Mouse (Mus musculus) duodenum, adult 2 months (tissue): ENCODE data around the gene Vps29. TPM values are rescaled to one million over a fixed set of nuclear protein-coding genes. Genes with fewer than 3 reads are reported as not detected.

ENCODE experiments used
- polyA plus RNA-seq: library from polyadenylated mRNA; depleted of rRNA; stranded (reverse); fragments of >200 nt; gene quantifications from 2 replicates; pipeline ENCODE4 v1.2.3, GENCODE M21; 2012; ENCODE audit warnings: low replicate concordance; rRNA removed

Gene Vps29
- 10.9 and 15.5 TPM in 2 replicates for polyA plus RNA-seq

GRCm38 (mm10) chr5:122353807-122354491, at the start of gene Vps29, which contains the start of gene Rad9b:
Gene Vps29 (plus strand): TSS chr5:122354369.
Gene Rad9b (minus strand): TSS chr5:122354233.

GRCm38 (mm10) chr5:122371591-122372191, 17.5 kb downstream of the Vps29 start, which contains the start of gene Gpn3:
Gene Gpn3 (plus strand): TSS chr5:122371876.

GRCm38 (mm10) chr5:122372192-122372769, 18.1 kb downstream of the Vps29 start, which contains the start of gene Fam216a:
Gene Fam216a (minus strand): TSS chr5:122372364.

DNA sequence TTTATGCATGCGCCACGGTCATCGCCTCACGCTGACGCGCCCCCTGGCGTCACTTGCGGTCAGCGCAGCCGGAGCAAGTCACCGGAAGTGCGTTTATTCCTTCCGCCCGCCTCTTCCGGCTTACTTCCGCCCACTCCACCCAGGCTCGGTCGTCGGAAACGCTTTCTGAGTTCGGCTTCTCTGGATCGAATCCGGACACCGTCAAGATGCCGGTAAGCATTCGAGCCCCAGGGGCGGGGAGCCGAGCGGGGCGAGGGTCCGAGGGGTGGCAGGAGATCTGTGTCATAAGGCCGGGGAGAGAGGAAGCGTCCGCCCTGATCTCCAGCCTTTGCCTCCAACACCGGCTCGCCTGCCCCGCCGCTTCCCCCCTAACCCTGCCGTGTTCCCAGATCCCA, 37.6 kb downstream of the Vps29 start, which contains the start of gene Arpc3:
Gene Arpc3, plus strand, starts transcription at position 93 of the 395 bp plus-strand sequence.

Other genes starting within 250 kb of the Vps29 start
- 0.08 TPM in 1 of 2 replicates, not detected in the other for gene Ccdc63, start 213.5 kb upstream of the Vps29 start, polyA plus RNA-seq
- gene Ppp1cc, start 196.1 kb upstream of the Vps29 start, polyA plus RNA-seq: 36.6 and 51.9 TPM in 2 replicates
- gene Hvcn1, start 147.6 kb upstream of the Vps29 start, polyA plus RNA-seq: 3.7 and 9.3 TPM in 2 replicates
- 5.9 and 16.3 TPM in 2 replicates for gene Tctn1, start 89.9 kb upstream of the Vps29 start, polyA plus RNA-seq
- 17.6 and 27.1 TPM in 2 replicates for gene Pptc7, start 70.0 kb upstream of the Vps29 start, polyA plus RNA-seq
- 0.62 and 0.91 TPM in 2 replicates for gene Rad9b, start 136 bp upstream of the Vps29 start, polyA plus RNA-seq
- gene Gpn3, start 17.5 kb downstream of the Vps29 start, polyA plus RNA-seq: 29.6 and 46.4 TPM in 2 replicates
- gene Fam216a, start 18.0 kb downstream of the Vps29 start, polyA plus RNA-seq: 3.7 and 4.5 TPM in 2 replicates
- gene Arpc3, start 37.5 kb downstream of the Vps29 start, polyA plus RNA-seq: 94.7 and 156 TPM in 2 replicates
- 15.3 and 17.0 TPM in 2 replicates for gene Anapc7, start 67.3 kb downstream of the Vps29 start, polyA plus RNA-seq
- gene Atp2a2, start 147.9 kb downstream of the Vps29 start, polyA plus RNA-seq: 57.1 and 66.6 TPM in 2 replicates